Mouse (Mus musculus): Measurements from ENCODE around the gene Alyref.

- no peak for TF ChIP-seq POLR2A (IDR thresholded peaks at IDR 0.05; ENCODE audit: insufficient read depth, low read depth, low read length)
- no peak for TF ChIP-seq CTCF (IDR thresholded peaks at IDR 0.05; ENCODE audit: insufficient read depth, low read depth, low read length)
These were observed 30.6 kb upstream of the Alyref start for GRCm38 (mm10) chr11:120628601-120629340.

Measured in olfactory bulb, adult 2 months (tissue).